Mouse (Mus musculus) urinary bladder, postnatal 14 days (tissue): Measurements from ENCODE around the gene Coa6.
"Not testable (repeated sequence)": the region's sequence is repeated elsewhere in the genome, so short reads cannot be mapped to it uniquely, and the experiment has no call there.

Experiments used
- DNase-seq: peaks from one replicate; pipeline ENCODE4 v3.0.0; 2021; ENCODE audit warnings: low spot score

Gene Coa6

GRCm38 (mm10) chr8:126422174-126422919 lies at the start of gene Coa6:
Gene Coa6 (plus strand): TSS chr8:126422515.
- DNase-seq: peak; percentile 99

- no peak for DNase-seq
These were observed 42.7 kb upstream of the Coa6 start for GRCm38 (mm10) chr8:126379580-126379979.

DNA sequence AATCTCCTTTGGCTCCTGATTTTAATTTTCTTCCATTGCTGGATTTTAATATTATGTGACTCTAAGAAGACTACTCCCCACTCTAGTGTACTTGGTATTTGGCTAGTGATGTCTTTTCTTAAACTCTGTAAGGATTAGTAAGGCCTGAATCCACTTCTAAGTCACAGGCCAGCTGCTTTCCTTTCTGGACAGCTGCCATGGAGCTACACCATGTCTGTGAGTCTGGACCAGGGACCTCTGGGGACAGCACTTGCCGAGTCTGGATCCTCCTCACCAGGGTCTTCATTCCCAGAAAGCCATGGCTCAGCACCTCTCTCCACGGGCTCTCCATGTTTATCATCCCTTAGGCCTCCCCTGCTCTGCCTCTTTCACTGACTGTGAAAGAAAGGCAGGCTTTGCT lies 42.2 kb upstream of the Coa6 start:
- no peak for DNase-seq

- DNase-seq: no peak
These were observed 41.0 kb upstream of the Coa6 start for GRCm38 (mm10) chr8:126381299-126381698.

DNA sequence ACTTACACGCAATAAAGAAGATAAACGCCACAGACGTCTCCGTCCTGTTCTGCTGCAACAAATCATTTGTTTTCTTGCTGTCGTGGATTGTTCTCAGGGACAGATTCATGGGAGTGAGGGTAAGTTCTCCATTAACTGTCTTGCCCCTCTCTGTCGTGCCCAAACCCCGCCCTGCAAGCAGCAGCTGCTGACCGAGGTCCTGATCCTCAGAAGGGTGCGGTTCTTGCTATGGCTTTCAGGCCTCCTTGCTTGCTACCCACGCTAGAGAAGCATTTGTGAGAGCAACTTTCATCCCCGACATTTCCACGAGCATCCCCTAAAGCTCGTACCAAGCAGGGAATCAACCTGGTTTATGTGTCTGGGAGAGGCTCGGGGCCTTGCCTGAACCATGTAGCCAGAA lies 40.1 kb upstream of the Coa6 start:
- no peak for DNase-seq

- peak; percentile 10 for DNase-seq
These were observed 39.6 kb upstream of the Coa6 start for GRCm38 (mm10) chr8:126382749-126383148.

- DNase-seq: no peak
These were observed 34.7 kb upstream of the Coa6 start for GRCm38 (mm10) chr8:126387566-126387965.

GRCm38 (mm10) chr8:126391541-126391940 lies 30.8 kb upstream of the Coa6 start:
- DNase-seq: peak; percentile 22

DNA sequence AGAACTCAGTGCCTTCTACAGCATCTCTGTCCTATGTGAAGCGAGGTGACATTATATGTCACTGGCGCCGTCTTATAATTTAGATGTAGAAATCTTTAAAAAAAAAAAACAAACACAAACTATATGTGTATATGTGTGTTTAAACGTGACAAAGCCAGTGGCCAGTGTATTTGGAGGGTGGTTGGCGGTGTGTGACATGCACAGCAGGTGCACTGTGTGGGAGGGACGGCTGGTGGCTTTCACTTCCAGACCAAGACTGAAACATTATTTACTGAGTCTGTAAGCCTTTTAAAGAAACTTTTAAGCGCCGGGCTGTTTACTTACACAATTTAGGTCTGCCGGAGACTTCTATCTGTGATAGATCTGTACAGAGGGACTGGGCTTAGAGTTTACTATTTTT lies 26.9 kb upstream of the Coa6 start:
- no peak for DNase-seq

GRCm38 (mm10) chr8:126395917-126396316 lies 26.4 kb upstream of the Coa6 start:
- no peak for DNase-seq

- DNase-seq: no peak
These were observed 24.0 kb upstream of the Coa6 start for GRCm38 (mm10) chr8:126398349-126398748.

GRCm38 (mm10) chr8:126404550-126404949 lies 17.8 kb upstream of the Coa6 start:
- DNase-seq: not testable (repeated sequence)

GRCm38 (mm10) chr8:126405030-126405429 lies 17.3 kb upstream of the Coa6 start:
- no peak for DNase-seq

DNA sequence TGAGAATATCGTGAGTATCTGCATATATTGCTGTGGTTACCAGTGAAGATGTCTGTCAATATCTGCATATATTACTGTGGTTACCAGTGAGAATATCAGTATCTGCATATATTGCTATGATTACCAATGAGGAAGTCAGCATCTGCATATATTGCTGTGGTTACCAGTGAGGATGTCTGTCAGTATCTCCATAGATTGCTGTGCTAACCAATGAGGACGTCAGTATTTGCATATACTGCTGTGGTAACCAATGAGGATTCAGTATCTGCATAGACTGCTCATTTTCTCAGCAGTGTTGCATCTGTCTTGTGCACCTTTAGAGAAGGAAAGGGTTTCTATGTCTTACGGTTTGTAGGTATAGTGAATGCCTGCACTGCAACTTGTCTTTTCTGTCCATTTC lies 1.5 kb upstream of the Coa6 start:
- no peak for DNase-seq

- peak; percentile 8 for DNase-seq
These were observed 595 bp downstream of the Coa6 start for GRCm38 (mm10) chr8:126422920-126423300.

GRCm38 (mm10) chr8:126424163-126424562 lies 1.8 kb downstream of the Coa6 start:
- no peak for DNase-seq

DNA sequence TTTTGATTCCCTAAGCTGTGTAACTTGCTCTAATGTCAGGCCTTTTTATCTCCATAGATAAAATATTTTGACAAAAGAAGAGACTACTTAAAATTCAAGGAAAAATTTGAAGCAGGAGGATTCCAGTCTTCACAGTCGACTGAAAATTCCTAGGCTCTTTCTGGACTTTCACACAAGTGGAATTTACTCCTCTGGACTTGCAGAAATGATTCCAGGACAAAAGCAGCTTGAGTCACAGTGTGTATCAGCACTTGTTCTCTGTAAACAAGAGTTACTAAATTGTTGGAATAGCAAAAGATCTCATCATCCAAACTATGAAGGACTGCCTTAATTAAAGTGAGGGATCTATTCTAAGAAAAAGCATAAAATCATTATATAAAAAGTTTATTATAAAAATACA lies 2.6 kb downstream of the Coa6 start:
- no peak for DNase-seq

GRCm38 (mm10) chr8:126429635-126430034 lies 7.3 kb downstream of the Coa6 start:
- no peak for DNase-seq

DNA sequence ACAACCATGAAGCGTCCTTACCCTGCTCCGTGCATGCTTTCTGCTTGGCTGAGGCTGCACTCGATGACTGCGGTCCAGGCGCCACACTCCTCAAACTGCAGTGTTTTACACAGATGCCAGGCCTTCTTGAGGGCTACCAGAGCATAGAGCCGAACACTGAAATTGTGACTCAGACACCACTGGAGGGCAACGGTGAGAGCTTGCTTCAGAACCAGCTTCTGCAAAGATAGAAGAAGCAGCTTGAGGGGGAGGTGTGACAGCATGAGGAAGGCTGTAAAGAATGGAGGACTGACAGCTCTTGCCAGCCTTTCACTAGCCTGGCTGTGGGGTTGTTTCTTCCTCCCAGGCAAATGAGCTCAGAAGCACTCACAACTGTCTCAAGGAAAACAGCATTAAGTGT lies 11.5 kb downstream of the Coa6 start:
- DNase-seq: no peak

DNA sequence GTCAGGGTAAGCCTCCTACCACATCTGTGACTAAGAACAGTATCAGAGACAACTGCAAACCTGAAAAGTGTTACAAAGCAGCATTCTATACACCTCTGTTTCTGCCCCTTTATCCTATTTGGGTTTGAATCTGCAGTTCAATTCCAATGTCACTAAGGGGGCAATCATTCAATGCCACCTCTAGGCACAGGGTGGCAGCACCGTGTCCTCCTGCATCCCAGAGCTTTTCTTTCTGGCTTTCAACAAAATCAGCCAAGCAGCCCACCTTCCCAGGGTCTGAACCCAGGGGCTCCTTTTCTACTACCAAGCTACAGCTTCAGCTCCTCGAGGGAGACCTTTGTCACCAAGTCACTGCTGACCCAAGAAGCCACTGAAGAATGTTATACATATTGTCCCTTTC lies 16.6 kb downstream of the Coa6 start:
- DNase-seq: no peak

DNA sequence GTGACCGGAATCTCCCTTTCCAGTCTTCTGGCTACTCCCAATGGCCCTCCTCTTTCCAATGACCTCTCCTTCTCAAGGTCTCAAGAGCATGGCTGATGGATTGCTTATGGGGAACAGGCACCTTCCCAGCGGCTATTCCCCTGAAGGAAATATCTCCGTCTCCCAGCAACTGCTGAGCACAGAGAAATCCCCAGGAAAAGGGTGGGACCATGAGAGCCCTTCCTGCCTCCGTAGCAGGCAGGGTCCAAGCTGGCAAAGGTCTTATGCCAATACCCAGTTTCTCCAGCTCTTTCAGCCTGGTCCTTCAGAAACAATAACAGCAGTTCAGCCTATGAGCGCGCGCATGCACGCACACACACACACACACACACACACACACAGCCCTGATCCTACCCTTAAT lies 28.8 kb downstream of the Coa6 start:
- DNase-seq: no peak

DNA sequence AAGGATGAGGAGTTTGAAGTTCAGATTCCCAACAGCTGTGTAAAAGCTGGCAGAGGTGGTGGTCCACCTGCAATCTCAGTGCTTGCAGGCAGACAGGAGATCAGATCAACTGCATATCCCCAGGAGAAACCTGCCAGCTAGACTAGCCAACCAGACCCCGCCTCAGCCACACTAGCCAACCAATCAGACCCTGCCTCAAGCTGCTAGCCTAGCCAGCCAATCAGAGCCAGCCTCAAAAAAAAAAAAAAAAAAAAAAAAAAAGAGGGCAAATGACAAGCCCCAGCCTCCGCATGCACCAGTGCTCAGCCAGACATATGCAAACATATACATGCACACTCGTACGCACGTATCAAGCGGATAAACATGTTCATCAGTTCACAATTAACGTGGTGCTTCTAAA lies 33.1 kb downstream of the Coa6 start:
- no peak for DNase-seq

GRCm38 (mm10) chr8:126460274-126460673 lies 38.0 kb downstream of the Coa6 start:
- peak; percentile 45 for DNase-seq

- no peak for DNase-seq
These were observed 39.4 kb downstream of the Coa6 start for GRCm38 (mm10) chr8:126461735-126462134.
